9 mouse cellular contexts compared by ENCODE assay signal in genomic region chr1:93128710-93129349, GRCm38 (mm10). TPM values are rescaled to one million over a fixed set of nuclear protein-coding genes. Genes with fewer than 3 reads are reported as not detected.
DNase-seq lines count a peak whose midpoint lies in the region; ATAC-seq and TF ChIP-seq lines count a peak whose summit lies in the region.
"Had no signal": no experiment of that assay in that cellular context is flagged by ENCODE, and none has a peak within 500 bp of the region (broad histone marks: within the 10 kb centered on the region; RNA-seq: fewer than 3 reads in every experiment).

No protein-coding gene starts in this region.

- H3K4me2 ChIP-seq in lung, embryonic 16.5 days (ENCODE audit: low read depth, low read length) = no peak overlapping the region

- WGBS in lung, embryonic 16.5 days = 24% methylated on average over 6 of the region's 6 CpGs

- peaks cover 5% of the 10 kb centered on the region; the same call in 1 of the 2 replicates for H3K27me3 ChIP-seq in G1E (ENCODE audit: insufficient read depth, low read length)
- H3K27me3 ChIP-seq in lung, embryonic 16.5 days (ENCODE audit: control insufficient read depth, insufficient read depth, low read depth, low read length) = no peaks in the 10 kb centered on the region

- no peaks in the 10 kb centered on the region for H3K36me3 ChIP-seq in G1E (replicated peaks)
- H3K36me3 ChIP-seq in lung, embryonic 16.5 days (ENCODE audit: control insufficient read depth, insufficient read depth, low read length) = no peaks in the 10 kb centered on the region

- no peak for ATAC-seq in G1E (ENCODE audit: extremely low read depth, insufficient number of reproducible peaks, low FRiP score, poor library complexity, severe bottlenecking)
- peak; percentile 29; the same call in 1 of the 2 replicates for ATAC-seq in lung, embryonic 16.5 days (ENCODE audit: low read depth)
- no peak for ATAC-seq in CD4-positive, CD25-positive, alpha-beta regulatory T cell, adult 4 months

- H3K9ac ChIP-seq in lung, embryonic 16.5 days (ENCODE audit: low read length) = 0 out of 2 replicates have a peak overlapping the region, but pooled peaks have one; percentile 32

- peak; percentile 37 for TF ChIP-seq CTCF in G1E (IDR thresholded peaks at IDR 0.05; ENCODE audit: low read depth, low read length)

- H3K4me1 ChIP-seq in G1E (ENCODE audit: insufficient read depth, low read depth, low read length) = no peaks in the 10 kb centered on the region
- peaks cover 7% of the 10 kb centered on the region; the same call in 1 of the 2 replicates for H3K4me1 ChIP-seq in lung, embryonic 16.5 days (replicated peaks; ENCODE audit: control insufficient read depth, insufficient read depth, low read length)

- DNase-seq in 416B (ENCODE audit: low read depth) (peak; percentile 26), G1E (ENCODE audit: low spot score) (no peak)
- DNase-seq in cerebellum, adult 9-10 months = peak; percentile 55
- DNase-seq in frontal cortex, postnatal 10 days (ENCODE audit: low spot score in 2 of 2) = peak; percentile 36 to 68
- DNase-seq in layer of hippocampus, adult 18-20 months (ENCODE audit: low spot score in 2 of 2) = peak; percentile 72 to 88
- peak; percentile 79 for DNase-seq in right cerebral cortex, postnatal 4 days

- no peaks in the 10 kb centered on the region for H3K9me3 ChIP-seq in G1E (replicated peaks)
- no peaks in the 10 kb centered on the region for H3K9me3 ChIP-seq in lung, embryonic 16.5 days (ENCODE audit: control insufficient read depth, low read length)

- H3K4me3 ChIP-seq in G1E (ENCODE audit: low read depth, low read length) = no peak overlapping the region
- no peak overlapping the region for H3K4me3 ChIP-seq in lung, embryonic 16.5 days (ENCODE audit: low read length)

- H3K27ac ChIP-seq in lung, embryonic 16.5 days (ENCODE audit: low read length) = peak overlapping the region; percentile 47; the same call in 1 of the 2 replicates

RNA-seq across cellular contexts. Expression of gene Agxt, which starts 6.2 kb away (rescaled TPM):
- total RNA-seq in G1E (2014; fragmentation: Nextera tagmentation) = not detected in 2 replicates
- not detected in 2 replicates for total RNA-seq in G1E (2017)
- not detected in 2 replicates for polyA plus RNA-seq in G1E (2012)
- not detected for total RNA-seq in layer of hippocampus, adult 18-20 months (2021)
- 0.24 TPM in 1 of 2 replicates, not detected in the other for polyA plus RNA-seq in lung, embryonic 16.5 days (2015; fragmentation: Nextera tagmentation; extraction: Ambion mirVana)
- polyA plus RNA-seq in CD4-positive, CD25-positive, alpha-beta regulatory T cell, adult 4 months (2017; shearing (Covaris generic)) = not detected
- polyA plus RNA-seq: heart, embryonic 14.5 days had no signal

RNA-seq across cellular contexts. Expression of gene Kif1a, which starts 27.1 kb away (rescaled TPM):
- not detected in 2 replicates for total RNA-seq in G1E (2014; fragmentation: Nextera tagmentation)
- 0.05 and 0.06 TPM in 2 replicates for total RNA-seq in G1E (2017)
- polyA plus RNA-seq in G1E (2012) = under 0.01 TPM in 1 of 2 replicates, not detected in the other
- total RNA-seq in layer of hippocampus, adult 18-20 months (2021) = 100 to 1,000 TPM; 637 to 653 TPM
- polyA plus RNA-seq in lung, embryonic 16.5 days (2015; fragmentation: Nextera tagmentation; extraction: Ambion mirVana) = 7.9 and 9.2 TPM in 2 replicates
- polyA plus RNA-seq in CD4-positive, CD25-positive, alpha-beta regulatory T cell, adult 4 months (2017; shearing (Covaris generic)) = not detected

RNA-seq across cellular contexts. Expression of gene 2310007B03Rik, which starts 31.9 kb away (rescaled TPM):
- total RNA-seq in G1E (2014; fragmentation: Nextera tagmentation) (not detected in 2 replicates), G1E (2017) (0.05 TPM in 1 of 2 replicates, not detected in the other)
- polyA plus RNA-seq in G1E (2012) = not detected in 2 replicates
- total RNA-seq in layer of hippocampus, adult 18-20 months (2021) = not detected
- polyA plus RNA-seq in lung, embryonic 16.5 days (2015; fragmentation: Nextera tagmentation; extraction: Ambion mirVana) = 23.0 and 26.0 TPM in 2 replicates
- polyA plus RNA-seq in CD4-positive, CD25-positive, alpha-beta regulatory T cell, adult 4 months (2017; shearing (Covaris generic)) = not detected

RNA-seq across cellular contexts. Expression of gene Crocc2, which starts 39.7 kb away (rescaled TPM):
- total RNA-seq in G1E (2014; fragmentation: Nextera tagmentation) = not detected in 2 replicates
- total RNA-seq in G1E (2017) = 0.06 and 0.11 TPM in 2 replicates
- polyA plus RNA-seq in G1E (2012) = not detected in 2 replicates
- under 1 TPM; 0.20 to 0.42 TPM for total RNA-seq in layer of hippocampus, adult 18-20 months (2021)
- 4.9 and 5.1 TPM in 2 replicates for polyA plus RNA-seq in lung, embryonic 16.5 days (2015; fragmentation: Nextera tagmentation; extraction: Ambion mirVana)
- not detected for polyA plus RNA-seq in CD4-positive, CD25-positive, alpha-beta regulatory T cell, adult 4 months (2017; shearing (Covaris generic))

Comparison
In these comparisons a context has a peak if more than half of its experiments do, and no peak if none do; other contexts are left out.
1. RNA of gene 2310007B03Rik, which starts 31.9 kb away (polyA plus RNA-seq): 23.0 to 26.0 TPM in lung, embryonic 16.5 days; not detected in G1E and not detected in CD4-positive, CD25-positive, alpha-beta regulatory T cell, adult 4 months; every median in the first group is over 10 times any median in the second.